Mouse (Mus musculus) 416B (cell line): ENCODE data around the gene Hnf4a.
"Not testable (repeated sequence)": the region's sequence is repeated elsewhere in the genome, so short reads cannot be mapped to it uniquely, and the experiment has no call there.

ENCODE experiments used
- DNase-seq: peaks from one replicate; pipeline ENCODE4 v3.0.0; 2011; ENCODE audit warnings: low read depth

Gene Hnf4a

DNA sequence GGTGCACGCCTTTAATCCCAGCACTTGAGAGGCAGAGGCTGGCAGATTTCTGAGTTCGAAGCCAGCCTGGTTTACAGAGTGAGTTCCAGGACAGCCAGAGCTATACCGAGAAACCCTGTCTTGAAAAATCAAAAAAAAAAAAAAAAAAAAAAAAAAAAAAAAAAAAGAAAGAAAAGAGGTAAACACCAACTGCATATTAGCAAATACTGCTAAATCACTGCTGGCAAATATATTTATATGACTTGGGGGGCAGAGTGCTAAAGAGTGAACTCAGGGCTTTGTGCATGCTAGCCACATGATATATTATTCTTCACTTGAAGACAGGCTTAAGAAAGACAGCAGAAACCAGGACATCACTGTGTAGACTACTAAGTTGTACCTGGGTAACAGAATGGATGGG is 114.8 kb downstream of the Hnf4a start:
- not testable (repeated sequence) for DNase-seq
